Mouse (Mus musculus) embryonic facial prominence, embryonic 13.5 days (tissue): ENCODE data around the gene Apol7a. TPM values are rescaled to one million over a fixed set of nuclear protein-coding genes. Genes with fewer than 3 reads are reported as not detected.
"Not testable (repeated sequence)": the region's sequence is repeated elsewhere in the genome, so short reads cannot be mapped to it uniquely, and the experiment has no call there.

ENCODE experiments used
- ATAC-seq: fragments of 200-750 bp; cut with Nextera tagmentation; 2 replicates; pipeline ENCODE4 v1.8.0; 2017; ENCODE audit warnings: low read depth; ENCODE audit not compliant: insufficient number of reproducible peaks, insufficient read depth, low FRiP score, low TSS enrichment
- H3K27ac ChIP-seq: fragments of 300-500 bp; sonication (generic); 2 replicates; pipeline ENCODE4 v1.5.1; 2015; ENCODE audit warnings: moderate library complexity, mild to moderate bottlenecking, inconsistent platforms
- H3K27me3 ChIP-seq: fragments of 300-500 bp; sonication (generic); 2 replicates; pipeline ENCODE4 v1.6.1; 2015; ENCODE audit warnings: mild to moderate bottlenecking, inconsistent platforms
- H3K36me3 ChIP-seq: fragments of 300-500 bp; sonication (generic); 2 replicates; pipeline ENCODE4 v1.6.1; 2015; ENCODE audit warnings: mild to moderate bottlenecking, inconsistent platforms
- H3K4me1 ChIP-seq: fragments of 300-500 bp; sonication (generic); 2 replicates; pipeline ENCODE4 v1.6.1; 2015; ENCODE audit warnings: inconsistent platforms
- H3K4me2 ChIP-seq: fragments of 300-500 bp; sonication (generic); 2 replicates; pipeline ENCODE4 v1.6.1; 2015; ENCODE audit warnings: moderate library complexity, mild to moderate bottlenecking, inconsistent platforms
- H3K4me3 ChIP-seq: fragments of 300-500 bp; sonication (generic); 2 replicates; pipeline ENCODE4 v1.5.1; 2015; ENCODE audit warnings: mild to moderate bottlenecking, inconsistent platforms
- H3K9ac ChIP-seq: fragments of 300-500 bp; sonication (generic); 2 replicates; pipeline ENCODE4 v1.6.1; 2015; ENCODE audit warnings: mild to moderate bottlenecking, inconsistent platforms
- H3K9me3 ChIP-seq: fragments of 300-500 bp; sonication (generic); 2 replicates; pipeline ENCODE4 v1.6.1; 2016; ENCODE audit warnings: inconsistent platforms
- WGBS: fragments of 180-500 bp; shearing (Covaris S2); methylation state at CpG from one replicate; pipeline ENCODE4 v1.1.7; 2015; ENCODE audit warnings: mixed read lengths; 5-methylcytosine and 5-hydroxymethylcytosine counted together
- polyA plus RNA-seq: library from polyadenylated mRNA; unstranded; fragments of >200 nt; fragmentation: Nextera tagmentation; extraction: Ambion mirVana; gene quantifications from 2 replicates; pipeline ENCODE4 v1.2.1, GENCODE M21; 2015

Apol7a gene
- not detected in 2 replicates for polyA plus RNA-seq

DNA sequence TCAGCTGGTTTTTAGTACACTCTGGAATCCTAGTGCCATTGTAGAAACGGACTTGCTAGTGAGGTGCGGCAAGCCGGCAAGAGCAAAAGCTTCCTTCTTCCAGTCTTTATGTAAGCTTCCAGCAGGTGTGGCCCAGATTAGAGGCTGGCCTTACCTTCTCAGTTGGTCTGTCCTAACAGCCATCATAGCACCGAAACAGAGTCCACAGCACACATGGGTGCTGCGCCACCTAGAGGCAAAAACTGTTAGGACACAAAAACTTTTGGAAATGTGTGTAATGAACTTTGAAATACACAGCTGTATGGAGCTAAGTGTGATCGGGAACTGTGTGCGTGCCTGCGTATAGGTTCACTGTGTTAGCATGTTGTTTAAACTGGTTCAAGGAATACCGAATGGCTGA is at the start of gene Apol7a:
Gene Apol7a (minus strand): TSS at position 84 of the 400 bp plus-strand sequence.
- H3K9me3 ChIP-seq, ATAC-seq, H3K27me3 ChIP-seq, H3K36me3 ChIP-seq, H3K27ac ChIP-seq, H3K4me1 ChIP-seq, H3K4me2 ChIP-seq, H3K4me3 ChIP-seq, H3K9ac ChIP-seq: not testable (repeated sequence)
- WGBS: 58% methylated on average over 9 of the region's 9 CpGs

DNA sequence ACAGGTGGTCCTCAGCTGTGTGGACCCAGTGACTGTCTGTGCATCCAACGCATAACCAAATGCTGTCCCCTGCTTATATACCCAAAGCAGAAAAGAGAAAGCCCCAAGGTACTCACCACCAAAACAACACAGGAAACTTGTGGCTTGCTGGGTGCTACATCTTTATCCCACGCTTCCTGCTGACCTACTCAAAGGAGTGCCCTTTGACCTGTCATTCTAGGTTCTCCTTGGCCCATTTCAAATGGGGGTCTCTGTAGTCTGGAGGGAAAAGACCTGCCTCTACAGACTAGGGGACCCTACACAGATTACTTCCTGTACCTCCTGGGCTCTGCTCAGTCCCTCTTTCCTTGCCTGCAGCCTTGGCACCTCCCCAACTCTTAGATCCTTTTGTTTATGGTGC is 48.5 kb upstream of the Apol7a start, which contains the start of gene Apol7b:
Gene Apol7b (minus strand): TSS at position 101 of the 400 bp plus-strand sequence.
- not testable (repeated sequence) for ATAC-seq, H3K4me1 ChIP-seq, H3K9me3 ChIP-seq, H3K27ac ChIP-seq, H3K27me3 ChIP-seq, H3K4me3 ChIP-seq, H3K36me3 ChIP-seq, H3K9ac ChIP-seq, H3K4me2 ChIP-seq
- WGBS: 84% methylated on average over 2 of the region's 2 CpGs

DNA sequence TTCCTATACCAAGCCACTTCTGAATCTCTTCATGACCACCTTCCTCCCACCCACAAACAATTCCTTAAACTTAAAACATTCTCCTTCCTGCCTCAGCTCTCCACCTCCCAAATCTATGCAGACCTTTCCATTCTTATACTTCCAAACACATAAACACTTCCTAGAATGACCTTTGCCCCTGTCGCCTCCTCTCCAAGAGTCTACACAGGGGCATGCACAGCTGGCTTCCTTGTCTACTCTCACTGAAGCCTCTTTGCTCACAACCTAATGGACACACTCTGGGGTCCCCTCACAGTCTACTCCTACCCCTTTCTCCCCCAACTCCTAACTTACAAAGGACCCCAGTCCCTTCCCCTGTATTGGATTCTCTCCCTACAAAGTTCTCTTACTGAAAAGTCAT is 46.8 kb upstream of the Apol7a start:
- not testable (repeated sequence) for H3K4me1 ChIP-seq, H3K9me3 ChIP-seq, H3K27ac ChIP-seq, H3K9ac ChIP-seq, H3K27me3 ChIP-seq, H3K4me3 ChIP-seq, H3K36me3 ChIP-seq, H3K4me2 ChIP-seq, ATAC-seq
- WGBS: 74% methylated on average over 1 of the region's 1 CpGs

DNA sequence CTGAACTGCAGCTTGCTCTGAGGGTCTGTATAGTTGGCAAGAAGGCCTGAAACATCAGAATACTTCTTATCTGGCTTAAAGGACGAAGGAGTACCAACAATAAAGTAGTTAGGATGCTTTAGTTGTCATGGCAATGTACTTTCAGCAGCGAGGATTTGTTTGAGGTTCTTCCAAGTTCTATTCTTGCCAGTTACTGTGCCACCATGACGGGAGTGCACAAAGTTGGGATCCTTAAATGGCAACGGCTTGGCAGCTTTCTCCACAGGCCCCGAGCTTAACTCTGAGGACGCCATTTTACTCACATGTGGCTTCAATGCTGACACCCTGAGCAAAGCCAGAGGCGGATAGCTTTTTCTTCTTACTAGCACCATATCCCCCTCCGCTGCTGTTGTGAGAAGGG is 45.8 kb upstream of the Apol7a start:
- not testable (repeated sequence) for H3K27me3 ChIP-seq, H3K27ac ChIP-seq, H3K4me1 ChIP-seq, H3K9ac ChIP-seq, H3K4me2 ChIP-seq, H3K36me3 ChIP-seq, H3K4me3 ChIP-seq, ATAC-seq, H3K9me3 ChIP-seq
- 73% methylated on average over 8 of the region's 8 CpGs for WGBS

DNA sequence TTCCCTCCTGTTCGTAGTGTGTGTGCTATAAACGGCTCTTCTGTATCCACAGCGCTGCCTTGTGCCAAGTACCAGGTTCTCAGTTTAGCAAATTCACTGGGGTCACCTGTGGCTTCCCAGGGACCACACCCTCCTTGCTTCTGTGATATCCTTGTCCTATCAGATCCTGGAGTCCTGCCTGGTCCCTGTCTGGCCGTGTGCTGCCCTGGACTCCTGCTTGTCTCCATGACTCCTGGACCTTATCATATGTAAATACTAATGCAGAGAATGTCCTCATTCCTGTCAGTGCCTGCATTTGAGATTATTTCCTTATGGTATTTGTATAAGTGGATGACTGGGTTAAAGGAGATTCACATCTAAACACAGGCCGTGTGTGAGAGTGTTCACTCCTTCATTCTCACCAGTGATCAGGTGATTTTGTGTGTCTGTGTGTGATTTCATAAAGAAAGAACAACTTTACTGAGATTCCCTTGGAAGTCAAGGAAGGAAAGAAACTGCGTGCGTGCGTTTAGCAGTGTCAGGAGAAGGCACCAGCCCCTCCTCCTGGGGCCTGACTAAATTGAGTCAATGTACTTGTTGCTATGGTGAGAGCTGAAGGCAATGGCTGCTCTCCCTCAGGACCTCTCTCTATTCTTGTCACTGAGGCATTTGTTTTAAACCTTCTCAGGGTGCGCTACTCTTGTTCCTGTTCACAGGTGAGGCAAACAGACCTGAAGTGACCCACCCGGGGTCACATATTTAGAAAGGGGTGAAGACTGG is 30.0 kb upstream of the Apol7a start:
- H3K4me2 ChIP-seq, H3K9me3 ChIP-seq, H3K4me3 ChIP-seq, H3K27me3 ChIP-seq, H3K9ac ChIP-seq, H3K36me3 ChIP-seq, ATAC-seq, H3K4me1 ChIP-seq, H3K27ac ChIP-seq: not testable (repeated sequence)
- WGBS: 80% methylated on average over 9 of the region's 10 CpGs

DNA sequence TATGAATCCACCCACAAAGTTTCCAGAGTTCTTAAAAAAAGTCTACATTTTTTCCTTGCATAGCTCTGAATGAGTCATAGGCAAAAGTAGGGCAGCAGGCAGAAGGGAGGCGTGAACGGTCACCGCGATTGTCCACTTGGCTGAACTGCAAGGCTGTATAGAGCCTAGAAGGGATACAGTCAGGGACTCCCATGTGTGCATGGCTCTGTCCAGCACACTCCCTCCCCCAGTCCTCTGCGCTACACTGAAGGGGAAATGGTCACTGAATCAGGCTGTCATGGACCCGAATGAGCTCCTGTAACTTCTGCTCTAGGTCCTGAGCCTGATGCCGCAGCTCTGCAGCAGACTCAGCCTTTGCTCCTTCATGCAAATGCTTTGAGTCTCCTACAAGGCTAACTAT is 24.0 kb upstream of the Apol7a start:
- H3K27me3 ChIP-seq, H3K9me3 ChIP-seq, H3K36me3 ChIP-seq, H3K9ac ChIP-seq, H3K4me2 ChIP-seq, H3K4me3 ChIP-seq, H3K4me1 ChIP-seq, H3K27ac ChIP-seq, ATAC-seq: not testable (repeated sequence)
- WGBS: 69% methylated on average over 3 of the region's 7 CpGs

DNA sequence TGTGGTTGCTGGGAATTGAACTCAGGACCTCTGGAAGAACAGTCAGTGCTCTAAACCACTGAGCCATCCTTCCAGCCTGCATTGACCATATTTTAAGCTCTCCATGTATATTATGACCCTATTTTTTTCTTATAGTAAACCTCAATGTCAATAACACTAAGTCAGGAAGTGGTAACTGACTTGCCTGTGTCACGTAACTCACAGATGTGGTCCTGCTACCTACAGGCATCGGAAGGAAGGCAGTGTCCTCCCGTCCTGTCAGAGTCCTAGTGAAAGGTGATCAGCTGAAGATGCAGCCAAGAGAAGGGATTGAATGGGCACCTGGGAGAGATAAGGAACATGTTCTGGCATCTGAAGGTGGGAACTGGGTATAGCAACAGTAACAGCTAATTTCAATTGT is 20.7 kb upstream of the Apol7a start:
- H3K9me3 ChIP-seq, H3K4me2 ChIP-seq, H3K9ac ChIP-seq, H3K4me1 ChIP-seq, H3K36me3 ChIP-seq, H3K27me3 ChIP-seq, ATAC-seq, H3K27ac ChIP-seq, H3K4me3 ChIP-seq: not testable (repeated sequence)
- no CpG with 5 or more reads among the region's 3 CpGs for WGBS

DNA sequence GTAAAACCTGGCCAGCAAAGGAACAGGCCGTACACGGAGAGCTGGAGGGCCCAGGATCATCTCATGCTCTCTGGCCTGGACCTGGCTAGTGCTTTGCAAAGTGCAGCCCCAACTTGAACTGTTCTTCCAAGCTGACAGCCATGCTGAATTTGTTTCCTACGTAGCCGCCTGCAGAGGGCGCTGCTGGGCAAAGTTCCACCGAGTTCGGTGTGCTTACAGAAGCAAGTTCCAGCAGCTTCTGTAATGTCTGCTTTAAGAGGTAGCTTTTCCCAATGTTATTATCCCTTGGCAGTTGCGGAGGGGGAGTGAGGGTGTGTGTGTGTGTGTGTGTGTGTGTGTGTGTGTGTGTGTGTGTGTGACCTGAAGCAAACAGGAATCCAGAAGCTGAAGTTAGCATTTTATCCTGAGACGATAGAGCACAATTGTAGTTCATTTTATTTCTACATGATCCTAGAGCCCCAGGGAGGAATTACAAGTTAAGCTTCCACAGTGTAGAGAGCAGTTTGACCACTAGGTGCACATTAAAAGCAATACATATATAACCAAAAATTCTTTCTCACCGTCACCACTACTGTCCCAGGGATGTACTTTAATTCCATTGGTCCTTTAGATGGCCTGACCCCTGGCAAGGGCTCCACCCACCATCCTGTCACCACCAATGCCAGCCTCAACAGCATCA is 17.9 kb upstream of the Apol7a start:
- H3K4me2 ChIP-seq: not testable (repeated sequence)
- 16% methylated on average over 5 of the region's 10 CpGs for WGBS

DNA sequence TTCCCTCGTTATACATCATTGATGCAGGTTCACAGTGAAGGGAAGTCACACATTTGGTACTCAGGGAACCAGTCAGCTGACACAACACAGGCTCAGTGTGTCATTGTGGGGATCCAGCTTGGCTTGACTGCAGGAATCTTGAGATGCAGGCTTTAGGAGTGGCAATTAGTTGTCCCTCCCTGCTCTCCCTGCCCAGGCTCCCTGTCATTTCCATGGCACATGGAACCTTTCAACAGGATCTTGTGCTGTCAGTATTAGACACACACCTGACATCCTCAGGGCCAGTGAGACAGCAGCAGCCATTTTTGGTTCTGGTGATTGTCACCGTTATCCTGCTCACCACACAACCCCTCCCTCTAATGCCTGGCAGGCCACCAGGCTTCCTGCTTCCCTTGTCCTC is 16.7 kb upstream of the Apol7a start:
- H3K27ac ChIP-seq, H3K4me1 ChIP-seq, ATAC-seq, H3K9ac ChIP-seq, H3K27me3 ChIP-seq, H3K36me3 ChIP-seq, H3K4me2 ChIP-seq, H3K4me3 ChIP-seq, H3K9me3 ChIP-seq: not testable (repeated sequence)
- 72% methylated on average over 2 of the region's 2 CpGs for WGBS

More for the DNA sequence above, 17.9 kb upstream of the Apol7a start:
- H3K27ac ChIP-seq, H3K27me3 ChIP-seq, H3K4me1 ChIP-seq, ATAC-seq, H3K36me3 ChIP-seq, H3K4me3 ChIP-seq, H3K9me3 ChIP-seq, H3K9ac ChIP-seq: not testable (repeated sequence)

DNA sequence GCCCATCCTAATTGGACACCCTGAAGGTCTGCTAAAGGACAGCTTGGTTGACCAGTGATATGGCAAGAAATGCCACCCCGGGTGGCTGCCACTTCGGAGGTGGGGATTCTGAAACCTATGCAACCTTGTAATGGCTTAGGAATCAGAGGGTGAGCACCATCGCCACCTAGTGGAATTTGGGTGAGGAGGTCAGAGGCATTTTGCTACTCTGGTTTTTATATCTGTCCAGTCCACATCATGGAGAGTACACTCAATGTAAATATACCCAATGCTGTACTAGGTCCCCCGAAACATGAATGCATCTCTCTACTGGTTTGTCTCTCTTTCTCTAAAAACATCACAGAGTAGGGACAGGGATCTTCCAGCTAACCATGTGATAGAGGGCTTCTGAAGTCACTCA is 13.8 kb upstream of the Apol7a start:
- not testable (repeated sequence) for H3K36me3 ChIP-seq, H3K9me3 ChIP-seq, H3K9ac ChIP-seq, H3K27ac ChIP-seq, H3K4me1 ChIP-seq, ATAC-seq, H3K4me3 ChIP-seq, H3K27me3 ChIP-seq, H3K4me2 ChIP-seq
- WGBS: 31% methylated on average over 4 of the region's 4 CpGs

DNA sequence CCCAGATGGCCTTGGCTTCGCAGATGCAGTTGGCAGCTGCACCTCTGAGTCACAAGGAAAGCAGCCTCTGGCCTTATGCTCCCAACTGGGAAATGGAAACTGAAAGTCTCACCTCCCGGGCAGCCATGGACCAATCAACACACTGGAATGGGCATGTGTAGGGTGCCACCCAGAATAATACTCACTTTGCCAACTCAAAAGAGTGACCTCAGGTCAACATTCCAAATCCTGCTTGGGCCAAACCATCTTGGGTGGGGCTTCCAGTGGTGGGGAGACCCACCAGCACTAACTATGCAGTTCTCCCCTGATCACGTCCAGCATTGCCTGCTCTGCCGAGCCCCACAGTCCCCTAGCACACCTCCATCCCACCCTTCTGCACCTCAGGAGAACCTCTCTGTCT is 12.1 kb upstream of the Apol7a start, which contains the start of gene Apol9a:
Gene Apol9a (minus strand): TSS at position 101 of the 400 bp plus-strand sequence.
- 75% methylated on average over 1 of the region's 4 CpGs for WGBS
- not testable (repeated sequence) for H3K9me3 ChIP-seq, H3K4me2 ChIP-seq, H3K4me1 ChIP-seq, H3K36me3 ChIP-seq, H3K27me3 ChIP-seq, H3K4me3 ChIP-seq, H3K27ac ChIP-seq, ATAC-seq, H3K9ac ChIP-seq

DNA sequence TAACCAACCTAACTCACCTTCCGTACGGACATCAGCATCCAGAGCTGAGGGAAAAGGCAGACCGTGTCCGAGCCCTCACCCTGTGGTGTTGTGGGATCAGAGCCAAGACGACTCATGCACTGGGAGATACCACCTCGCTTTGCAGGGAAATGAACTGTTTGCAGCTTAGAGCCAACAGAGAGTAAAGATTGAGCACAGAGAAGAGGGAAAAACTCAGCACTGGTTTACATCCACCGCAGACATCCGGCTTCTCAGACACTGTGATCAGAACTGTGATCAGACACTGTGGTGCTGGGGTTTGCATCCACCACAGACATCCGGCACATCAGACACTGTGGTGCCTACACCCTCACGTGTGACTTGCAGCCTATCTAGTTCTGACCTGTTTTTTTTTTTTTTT is 7.5 kb upstream of the Apol7a start:
- H3K9ac ChIP-seq, H3K4me3 ChIP-seq, H3K36me3 ChIP-seq, H3K4me1 ChIP-seq, ATAC-seq, H3K9me3 ChIP-seq, H3K4me2 ChIP-seq, H3K27me3 ChIP-seq, H3K27ac ChIP-seq: not testable (repeated sequence)
- WGBS: 79% methylated on average over 10 of the region's 10 CpGs
